Mouse (Mus musculus): Measurements from ENCODE around the gene Fam186b. TPM values are rescaled to one million over a fixed set of nuclear protein-coding genes. Genes with fewer than 3 reads are reported as not detected.

The Fam186b gene
- polyA plus RNA-seq, 1 experiment from 2014 or later, result not detected

- Histone ChIP-seq H3K9me3 (ENCODE audit: control insufficient read depth) (no peaks in the 10 kb centered on the region), H3K27me3 (replicated peaks; ENCODE audit: control insufficient read depth, insufficient read depth, low read length) (peaks cover 26% of the 10 kb centered on the region), H3K4me2 (replicated peaks; ENCODE audit: low read depth) (no peak overlapping the region), H3K9ac (ENCODE audit: low read depth, low read length) (no peak overlapping the region), H3K36me3 (ENCODE audit: control insufficient read depth, insufficient read depth) (no peaks in the 10 kb centered on the region), H3K27ac (ENCODE audit: low read depth, low read length) (no peak overlapping the region), H3K4me3 (ENCODE audit: low read depth, low read length) (no peak overlapping the region), H3K4me1 (replicated peaks; ENCODE audit: control insufficient read depth, insufficient read depth, low read length) (no peaks in the 10 kb centered on the region)
- 64% methylated on average over 10 of the region's 10 CpGs for WGBS
- no peak for TF ChIP-seq CTCF (IDR thresholded peaks at IDR 0.05; ENCODE audit: low read depth)
- ATAC-seq, result 0 out of 2 replicates have a peak, but pooled peaks have one; percentile 11
These were observed 63.7 kb downstream of the Fam186b start for GRCm38 (mm10) chr15:99231998-99232397.

- H3K27me3 ChIP-seq (replicated peaks; ENCODE audit: control insufficient read depth, insufficient read depth, low read length), result peaks cover 72% of the 10 kb centered on the region
- WGBS, result 35% methylated on average over 14 of the region's 14 CpGs
- TF ChIP-seq CTCF (IDR thresholded peaks at IDR 0.05; ENCODE audit: low read depth), result no peak
- H3K9me3 ChIP-seq (ENCODE audit: control insufficient read depth), result no peaks in the 10 kb centered on the region
- no peak overlapping the region for H3K4me3 ChIP-seq (ENCODE audit: low read depth, low read length)
- H3K36me3 ChIP-seq (ENCODE audit: control insufficient read depth, insufficient read depth), result no peaks in the 10 kb centered on the region
- no peak overlapping the region for H3K4me2 ChIP-seq (replicated peaks; ENCODE audit: low read depth)
- H3K9ac ChIP-seq (ENCODE audit: low read depth, low read length), result no peak overlapping the region
- H3K4me1 ChIP-seq (replicated peaks; ENCODE audit: control insufficient read depth, insufficient read depth, low read length), result peaks cover 4% of the 10 kb centered on the region; the same call in 1 of the 2 replicates
- no peak for ATAC-seq
- H3K27ac ChIP-seq (ENCODE audit: low read depth, low read length), result no peak overlapping the region
These were observed 69.6 kb downstream of the Fam186b start for GRCm38 (mm10) chr15:99226090-99226489.

- ATAC-seq, result no peak
- Histone ChIP-seq H3K4me3 (ENCODE audit: low read depth, low read length) (peak overlapping the region; percentile 59), H3K4me2 (replicated peaks; ENCODE audit: low read depth) (peak overlapping the region; percentile 95), H3K27me3 (replicated peaks; ENCODE audit: control insufficient read depth, insufficient read depth, low read length) (peaks cover 79% of the 10 kb centered on the region), H3K9ac (ENCODE audit: low read depth, low read length) (0 out of 2 replicates have a peak overlapping the region, but pooled peaks have one; percentile 22), H3K27ac (ENCODE audit: low read depth, low read length) (no peak overlapping the region), H3K4me1 (replicated peaks; ENCODE audit: control insufficient read depth, insufficient read depth, low read length) (peaks cover 4% of the 10 kb centered on the region; the same call in 1 of the 2 replicates), H3K36me3 (ENCODE audit: control insufficient read depth, insufficient read depth) (no peaks in the 10 kb centered on the region), H3K9me3 (ENCODE audit: control insufficient read depth) (no peaks in the 10 kb centered on the region)
- WGBS, result 4% methylated on average over 22 of the region's 22 CpGs
- no peak for TF ChIP-seq CTCF (IDR thresholded peaks at IDR 0.05; ENCODE audit: low read depth)
These were observed 70.4 kb downstream of the Fam186b start for GRCm38 (mm10) chr15:99225081-99225810.

- H3K27ac ChIP-seq (ENCODE audit: low read depth, low read length), result no peak within 1 kb of the TSS
- peaks cover 4% of the 10 kb centered on the region; the same call in 1 of the 2 replicates for H3K4me1 ChIP-seq (replicated peaks; ENCODE audit: control insufficient read depth, insufficient read depth, low read length)
- 0 out of 2 replicates have a peak, but pooled peaks have one; percentile 19 for ATAC-seq
- no peaks in the 10 kb centered on the region for H3K36me3 ChIP-seq (ENCODE audit: control insufficient read depth, insufficient read depth)
- WGBS, result 2% methylated on average over 64 of the region's 66 CpGs
- TF ChIP-seq CTCF (IDR thresholded peaks at IDR 0.05; ENCODE audit: low read depth), result peak; percentile 35
- peak within 1 kb of the TSS; percentile 59 for H3K4me3 ChIP-seq (ENCODE audit: low read depth, low read length)
- H3K4me2 ChIP-seq (replicated peaks; ENCODE audit: low read depth), result peak within 1 kb of the TSS; percentile 95
- H3K9me3 ChIP-seq (ENCODE audit: control insufficient read depth), result no peaks in the 10 kb centered on the region
- 0 out of 2 replicates have a peak within 1 kb of the TSS, but pooled peaks have one; percentile 22 for H3K9ac ChIP-seq (ENCODE audit: low read depth, low read length)
- peaks cover 82% of the 10 kb centered on the region for H3K27me3 ChIP-seq (replicated peaks; ENCODE audit: control insufficient read depth, insufficient read depth, low read length)
These were observed 71.3 kb downstream of the Fam186b start, which contains the start of gene Kcnh3 for GRCm38 (mm10) chr15:99224208-99224911. Kcnh3 (plus strand) TSS chr15:99224861.

- Histone ChIP-seq H3K4me2 (replicated peaks; ENCODE audit: low read depth) (peak overlapping the region; percentile 95), H3K27me3 (replicated peaks; ENCODE audit: control insufficient read depth, insufficient read depth, low read length) (peaks cover 77% of the 10 kb centered on the region), H3K36me3 (ENCODE audit: control insufficient read depth, insufficient read depth) (no peaks in the 10 kb centered on the region), H3K4me1 (replicated peaks; ENCODE audit: control insufficient read depth, insufficient read depth, low read length) (peaks cover 4% of the 10 kb centered on the region; the same call in 1 of the 2 replicates), H3K9me3 (ENCODE audit: control insufficient read depth) (no peaks in the 10 kb centered on the region), H3K27ac (ENCODE audit: low read depth, low read length) (no peak overlapping the region), H3K9ac (ENCODE audit: low read depth, low read length) (no peak overlapping the region), H3K4me3 (ENCODE audit: low read depth, low read length) (peak overlapping the region; percentile 59)
- WGBS, result under 1% methylated on average over 45 of the region's 46 CpGs
- ATAC-seq, result no peak
- TF ChIP-seq CTCF (IDR thresholded peaks at IDR 0.05; ENCODE audit: low read depth), result no peak
These were observed 72.0 kb downstream of the Fam186b start for GRCm38 (mm10) chr15:99223585-99224207.

All from intestine, postnatal 0 days (tissue).